Mouse (Mus musculus): ENCODE measurements around the gene Ffar1.
"Not testable (repeated sequence)": the region's sequence is repeated elsewhere in the genome, so short reads cannot be mapped to it uniquely, and the experiment has no call there.

DNA sequence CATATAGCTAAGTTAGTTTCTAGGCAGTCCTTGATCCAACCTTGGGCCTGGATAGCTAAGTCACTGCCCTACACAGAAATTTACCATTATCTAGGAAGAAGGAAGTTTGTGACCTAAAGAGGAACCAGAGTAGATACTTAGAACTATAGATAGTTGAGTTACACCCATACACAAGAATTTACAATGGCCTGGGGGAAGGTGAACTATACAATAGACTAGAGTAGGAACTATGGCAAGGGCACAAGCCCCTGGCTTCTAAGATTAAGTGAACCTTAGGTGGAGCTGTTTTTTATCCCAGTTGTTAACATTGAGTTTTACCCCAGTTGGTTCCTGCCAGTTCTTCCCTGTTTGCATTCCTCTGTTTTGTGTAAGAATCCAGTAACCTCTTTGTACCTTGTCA lies 32.5 kb downstream of the Ffar1 start:
- TF ChIP-seq CTCF (IDR thresholded peaks at IDR 0.05; ENCODE audit: low read depth, low read length); POLR2AphosphoS5 (IDR thresholded peaks at IDR 0.05; ENCODE audit: insufficient replicate concordance, low read depth, low read length); GATA1 (IDR thresholded peaks at IDR 0.05; ENCODE audit: borderline replicate concordance, low read length); GATA2 (IDR thresholded peaks at IDR 0.05; ENCODE audit: borderline replicate concordance, low read depth, low read length); TAL1 (conservative IDR thresholded peaks at IDR 0.05; ENCODE audit: low read depth, low read length): not testable (repeated sequence)

All from G1E (cell line).